Mouse (Mus musculus) liver, embryonic 16.5 days (tissue): ENCODE data around the gene Zzz3. TPM values are rescaled to one million over a fixed set of nuclear protein-coding genes. Genes with fewer than 3 reads are reported as not detected.

Experiments
- ATAC-seq: fragments of 200-750 bp; cut with Nextera tagmentation; 2 replicates; pipeline ENCODE4 v1.8.0; 2017; ENCODE audit warnings: low read depth, mild to moderate bottlenecking, moderate number of reproducible peaks, moderate library complexity
- H3K27ac ChIP-seq: fragments of 300-500 bp; sonication (generic); 2 replicates; pipeline ENCODE4 v1.5.1; 2014; ENCODE audit warnings: mild to moderate bottlenecking, low read length
- H3K27me3 ChIP-seq: fragments of 300-500 bp; sonication (generic); 2 replicates; pipeline ENCODE4 v1.6.1; 2014; ENCODE audit warnings: low read depth, low read length, mixed read lengths; ENCODE audit not compliant: control insufficient read depth, insufficient read depth
- H3K36me3 ChIP-seq: fragments of 300-500 bp; sonication (generic); 2 replicates; pipeline ENCODE4 v1.6.1; 2014; ENCODE audit warnings: mild to moderate bottlenecking; ENCODE audit not compliant: control insufficient read depth, insufficient read depth
- H3K4me1 ChIP-seq: fragments of 300-500 bp; sonication (generic); 2 replicates; pipeline ENCODE4 v1.6.1; 2014; ENCODE audit warnings: low read depth, low read length, mixed read lengths; ENCODE audit not compliant: control insufficient read depth
- H3K4me2 ChIP-seq: fragments of 300-500 bp; sonication (generic); 2 replicates; pipeline ENCODE4 v1.6.1; 2014; ENCODE audit warnings: low read depth, low read length, mixed read lengths
- H3K4me3 ChIP-seq: fragments of 300-500 bp; sonication (generic); 2 replicates; pipeline ENCODE4 v1.5.1; 2014; ENCODE audit warnings: low read depth, mild to moderate bottlenecking, low read length
- H3K9ac ChIP-seq: fragments of 300-500 bp; sonication (generic); 2 replicates; pipeline ENCODE4 v1.6.1; 2014; ENCODE audit warnings: low read depth, low read length
- H3K9me3 ChIP-seq: fragments of 300-500 bp; sonication (generic); replicated peaks from 2 replicates; pipeline ENCODE4 v1.6.1; 2016; ENCODE audit warnings: low read length; ENCODE audit not compliant: control insufficient read depth
- WGBS: fragments of 180-500 bp; shearing (Covaris S2); extraction: QIAGEN DNeasy Blood & Tissue Kit; methylation state at CpG from one replicate; pipeline ENCODE4 v1.1.7; 2014; ENCODE audit not compliant: insufficient replicate concordance; 5-methylcytosine and 5-hydroxymethylcytosine counted together
- polyA plus RNA-seq: library from polyadenylated mRNA; unstranded; fragments of >200 nt; fragmentation: Nextera tagmentation; extraction: Ambion mirVana; gene quantifications from 2 replicates; pipeline ENCODE4 v1.2.1, GENCODE M21; 2015

The Zzz3 gene
- polyA plus RNA-seq, 1 experiment from 2014 or later, result 11.3 TPM

GRCm38 (mm10) chr3:152410980-152411551 lies 15.8 kb downstream of the Zzz3 start:
- Histone ChIP-seq H3K27ac (no peak overlapping the region), H3K9me3 (no peaks in the 10 kb centered on the region), H3K4me1 (peaks cover 18% of the 10 kb centered on the region), H3K4me2 (no peak overlapping the region), H3K36me3 (no peaks in the 10 kb centered on the region), H3K4me3 (no peak overlapping the region), H3K9ac (no peak overlapping the region), H3K27me3 (no peaks in the 10 kb centered on the region)
- no peak for ATAC-seq
- 54% methylated on average over 7 of the region's 7 CpGs for WGBS

GRCm38 (mm10) chr3:152412362-152412761 lies 17.1 kb downstream of the Zzz3 start:
- H3K4me2 ChIP-seq, result no peak overlapping the region
- ATAC-seq, result no peak
- H3K9me3 ChIP-seq, result no peaks in the 10 kb centered on the region
- WGBS, result 59% methylated on average over 4 of the region's 4 CpGs
- no peaks in the 10 kb centered on the region for H3K27me3 ChIP-seq
- H3K36me3 ChIP-seq, result no peaks in the 10 kb centered on the region
- no peak overlapping the region for H3K4me3 ChIP-seq
- H3K27ac ChIP-seq, result no peak overlapping the region
- H3K4me1 ChIP-seq, result peaks cover 9% of the 10 kb centered on the region
- H3K9ac ChIP-seq, result no peak overlapping the region

DNA sequence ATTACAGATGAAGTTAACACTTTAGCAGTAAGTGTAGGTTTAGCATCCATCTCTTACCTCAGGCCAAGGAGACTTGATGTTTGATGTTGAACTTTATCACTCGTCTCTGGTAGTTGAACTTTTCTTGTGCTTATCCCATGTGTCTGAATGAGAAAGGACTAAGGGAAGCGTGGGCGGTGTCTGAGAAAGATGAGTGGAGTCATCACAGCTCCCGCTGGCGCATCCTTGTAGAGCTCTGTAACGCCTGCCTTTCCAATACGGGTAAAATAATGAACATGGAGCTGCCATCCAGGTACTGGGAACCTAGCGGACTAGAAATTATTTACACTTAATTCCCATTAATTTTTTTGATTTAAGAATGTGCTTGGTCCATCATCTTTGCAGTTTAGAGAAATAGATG lies 33.7 kb downstream of the Zzz3 start:
- Histone ChIP-seq H3K36me3 (peaks cover 15% of the 10 kb centered on the region; the same call in 1 of the 2 replicates), H3K27me3 (no peaks in the 10 kb centered on the region), H3K27ac (no peak overlapping the region), H3K4me1 (no peaks in the 10 kb centered on the region; the same call in 1 of the 2 replicates), H3K9me3 (no peaks in the 10 kb centered on the region), H3K4me3 (no peak overlapping the region), H3K9ac (no peak overlapping the region), H3K4me2 (no peak overlapping the region)
- no peak for ATAC-seq
- 85% methylated on average over 8 of the region's 8 CpGs for WGBS

DNA sequence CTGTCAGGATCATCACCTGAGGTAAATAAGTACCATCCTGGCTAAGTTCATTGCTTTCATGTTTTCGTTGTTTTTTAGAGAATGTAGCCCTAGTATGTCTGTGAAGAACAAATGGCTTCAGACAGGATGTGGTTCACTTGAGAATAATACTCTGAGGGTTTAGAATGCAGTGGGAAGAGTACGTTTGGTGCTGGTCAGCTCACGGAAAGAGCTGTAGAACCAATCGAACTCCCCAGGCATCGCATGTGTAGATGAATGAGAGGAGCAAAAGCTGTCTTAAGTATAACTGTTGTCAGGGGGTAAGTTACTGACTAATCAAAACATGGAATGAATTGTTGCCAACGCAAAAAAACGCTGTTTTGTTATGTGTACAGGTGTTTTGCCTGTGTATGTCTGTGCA lies 37.4 kb downstream of the Zzz3 start:
- H3K4me3 ChIP-seq, result no peak overlapping the region
- H3K36me3 ChIP-seq, result peaks cover 9% of the 10 kb centered on the region; the same call in 1 of the 2 replicates
- ATAC-seq, result no peak
- 80% methylated on average over 7 of the region's 7 CpGs for WGBS
- H3K27ac ChIP-seq, result no peak overlapping the region
- no peaks in the 10 kb centered on the region for H3K9me3 ChIP-seq
- no peak overlapping the region for H3K4me2 ChIP-seq
- no peaks in the 10 kb centered on the region for H3K27me3 ChIP-seq
- no peak overlapping the region for H3K9ac ChIP-seq
- no peaks in the 10 kb centered on the region; the same call in 1 of the 2 replicates for H3K4me1 ChIP-seq

- Histone ChIP-seq H3K4me2 (no peak overlapping the region), H3K27me3 (no peaks in the 10 kb centered on the region)
- no peak for ATAC-seq
These were observed 40.3 kb downstream of the Zzz3 start for GRCm38 (mm10) chr3:152435590-152435989.

GRCm38 (mm10) chr3:152438068-152438467 lies 42.8 kb downstream of the Zzz3 start:
- Histone ChIP-seq H3K4me3 (no peak overlapping the region), H3K36me3 (no peaks in the 10 kb centered on the region), H3K9ac (no peak overlapping the region), H3K4me2 (no peak overlapping the region), H3K9me3 (no peaks in the 10 kb centered on the region), H3K27ac (no peak overlapping the region), H3K4me1 (no peaks in the 10 kb centered on the region; the same call in 1 of the 2 replicates), H3K27me3 (no peaks in the 10 kb centered on the region)
- 74% methylated on average over 7 of the region's 7 CpGs for WGBS
- ATAC-seq, result peak; percentile 87

More at GRCm38 (mm10) chr3:152435590-152435989, 40.3 kb downstream of the Zzz3 start:
- Histone ChIP-seq H3K4me3 (no peak overlapping the region), H3K4me1 (no peaks in the 10 kb centered on the region; the same call in 1 of the 2 replicates), H3K9me3 (no peaks in the 10 kb centered on the region), H3K27ac (no peak overlapping the region), H3K9ac (no peak overlapping the region), H3K36me3 (no peaks in the 10 kb centered on the region)

- ATAC-seq, result no peak
These were observed 47.5 kb downstream of the Zzz3 start for GRCm38 (mm10) chr3:152442795-152443194.

DNA sequence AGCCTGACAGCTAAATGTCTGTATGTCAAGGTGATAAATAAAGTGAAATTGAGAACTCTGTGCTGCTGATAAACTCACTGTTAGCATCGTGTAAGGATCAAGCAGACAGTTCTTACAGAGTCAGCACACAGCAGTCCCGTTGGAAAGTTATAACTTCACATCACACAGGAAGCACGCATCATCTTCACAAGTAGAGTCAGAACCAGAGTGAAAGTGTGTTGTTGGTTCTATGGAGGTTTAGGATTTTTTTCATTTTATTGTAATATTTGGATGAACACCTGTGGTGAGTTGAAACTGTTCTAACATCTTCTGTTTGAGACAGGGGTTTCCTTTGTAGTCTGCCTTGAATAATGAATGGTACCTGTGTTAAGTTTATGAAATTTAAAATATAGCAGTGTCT lies 48.8 kb downstream of the Zzz3 start:
- ATAC-seq, result no peak
- no peak overlapping the region for H3K27ac ChIP-seq
- H3K9me3 ChIP-seq, result no peaks in the 10 kb centered on the region
- no peak overlapping the region for H3K4me2 ChIP-seq
- 74% methylated on average over 3 of the region's 3 CpGs for WGBS
- H3K36me3 ChIP-seq, result no peaks in the 10 kb centered on the region
- no peak overlapping the region for H3K9ac ChIP-seq
- H3K4me3 ChIP-seq, result no peak overlapping the region
- H3K4me1 ChIP-seq, result no peaks in the 10 kb centered on the region; the same call in 1 of the 2 replicates
- H3K27me3 ChIP-seq, result no peaks in the 10 kb centered on the region

More at GRCm38 (mm10) chr3:152442795-152443194, 47.5 kb downstream of the Zzz3 start:
- 77% methylated on average over 4 of the region's 4 CpGs for WGBS
- no peaks in the 10 kb centered on the region for H3K27me3 ChIP-seq
- H3K4me2 ChIP-seq, result no peak overlapping the region
- no peaks in the 10 kb centered on the region; the same call in 1 of the 2 replicates for H3K4me1 ChIP-seq
- H3K27ac ChIP-seq, result no peak overlapping the region
- H3K36me3 ChIP-seq, result no peaks in the 10 kb centered on the region
- no peak overlapping the region for H3K4me3 ChIP-seq
- H3K9ac ChIP-seq, result no peak overlapping the region
- H3K9me3 ChIP-seq, result no peaks in the 10 kb centered on the region

DNA sequence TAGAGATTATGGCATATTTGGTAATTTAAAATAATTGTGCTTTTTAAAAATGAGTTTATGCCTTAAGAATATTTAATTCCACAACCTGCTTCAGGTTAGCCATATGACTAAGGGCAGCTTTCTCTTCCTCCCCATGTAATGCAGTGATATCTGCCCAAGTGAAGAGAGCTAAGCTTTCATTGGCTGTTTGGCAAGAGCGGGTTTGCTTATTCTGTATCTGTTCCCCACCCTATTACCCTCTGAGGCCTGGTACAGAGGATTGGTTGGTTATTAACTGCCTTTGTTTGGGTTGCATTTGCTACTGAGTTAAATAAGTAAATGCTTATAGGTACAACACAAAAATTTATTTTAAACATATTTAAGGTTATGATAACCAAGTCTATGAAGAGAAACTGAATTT lies 51.7 kb downstream of the Zzz3 start:
- no peaks in the 10 kb centered on the region for H3K27me3 ChIP-seq
- no peak overlapping the region for H3K9ac ChIP-seq
- H3K36me3 ChIP-seq, result peaks cover 2% of the 10 kb centered on the region
- no peaks in the 10 kb centered on the region for H3K9me3 ChIP-seq
- no peak overlapping the region for H3K4me3 ChIP-seq
- WGBS, result 57% methylated on average over 1 of the region's 1 CpGs
- H3K4me1 ChIP-seq, result no peaks in the 10 kb centered on the region; the same call in 1 of the 2 replicates
- ATAC-seq, result peak; percentile 70
- H3K4me2 ChIP-seq, result no peak overlapping the region
- H3K27ac ChIP-seq, result no peak overlapping the region
